Mouse (Mus musculus) kidney, adult 2 months (tissue): Measurements from ENCODE around the gene Arid1b.

Source experiments
- CTCF ChIP-seq: fragments of 200-500 bp; conservative IDR thresholded peaks from 2 replicates; pipeline ENCODE4 v1.5.1; 2011; ENCODE audit warnings: low read depth, mild to moderate bottlenecking, control low read depth, low read length, moderate library complexity, mixed read lengths; ENCODE audit not compliant: insufficient read depth, insufficient read length
- POLR2A ChIP-seq: fragments of 200-500 bp; IDR thresholded peaks from one replicate; pipeline ENCODE4 v1.6.1; 2011; ENCODE audit warnings: low read depth, low read length, control low read depth

- no peak for TF ChIP-seq CTCF
- no peak for TF ChIP-seq POLR2A
These were observed 160.2 kb downstream of the Arid1b start for GRCm38 (mm10) chr17:5154322-5154721.
